Mouse (Mus musculus) neural tube, embryonic 11.5 days (tissue): ENCODE results near the gene Cdr2l. TPM values are rescaled to one million over a fixed set of nuclear protein-coding genes. Genes with fewer than 3 reads are reported as not detected.
A peak's percentile ranks its signal among the peaks of the same experiment; 100 is the strongest.

ENCODE experiments used
- ATAC-seq: fragments of 200-750 bp; cut with Nextera tagmentation; 2 replicates; pipeline ENCODE4 v1.8.0; 2017; ENCODE audit warnings: moderate number of reproducible peaks, mild to moderate bottlenecking, moderate TSS enrichment, moderate library complexity; ENCODE audit not compliant: insufficient read depth, low FRiP score, low TSS enrichment
- DNase-seq: peaks from one replicate; pipeline ENCODE4 v3.0.0-alpha.2; 2015; ENCODE audit warnings: low spot score
- H3K27ac ChIP-seq: fragments of 300-500 bp; sonication (generic); 2 replicates; pipeline ENCODE4 v1.5.1; 2014; ENCODE audit warnings: low read depth, mild to moderate bottlenecking, low read length
- H3K27me3 ChIP-seq: fragments of 300-500 bp; sonication (generic); 2 replicates; pipeline ENCODE4 v1.6.1; 2014; ENCODE audit warnings: mild to moderate bottlenecking, low read length, mixed read lengths; ENCODE audit not compliant: control insufficient read depth, insufficient read depth
- H3K36me3 ChIP-seq: fragments of 300-500 bp; sonication (generic); 2 replicates; pipeline ENCODE4 v1.6.1; 2014; ENCODE audit warnings: mild to moderate bottlenecking, low read length, moderate library complexity, mixed read lengths; ENCODE audit not compliant: control insufficient read depth, insufficient read depth
- H3K4me1 ChIP-seq: fragments of 300-500 bp; sonication (generic); 2 replicates; pipeline ENCODE4 v1.6.1; 2014; ENCODE audit warnings: low read length, mixed read lengths; ENCODE audit not compliant: control insufficient read depth, insufficient read depth
- H3K4me2 ChIP-seq: fragments of 300-500 bp; sonication (generic); 2 replicates; pipeline ENCODE4 v1.6.1; 2014; ENCODE audit warnings: low read depth, mild to moderate bottlenecking, moderate library complexity
- H3K4me3 ChIP-seq: fragments of 300-500 bp; sonication (generic); 2 replicates; pipeline ENCODE4 v1.5.1; 2014; ENCODE audit warnings: low read depth, low read length
- H3K9ac ChIP-seq: fragments of 300-500 bp; sonication (generic); 2 replicates; pipeline ENCODE4 v1.6.1; 2014; ENCODE audit warnings: mild to moderate bottlenecking, low read length
- H3K9me3 ChIP-seq: fragments of 300-500 bp; sonication (generic); 2 replicates; pipeline ENCODE4 v1.6.1; 2016; ENCODE audit warnings: low read length; ENCODE audit not compliant: control insufficient read depth
- WGBS: fragments of 180-500 bp; shearing (Covaris S2); extraction: QIAGEN DNeasy Blood & Tissue Kit; methylation state at CpG from one replicate; pipeline ENCODE4 v1.1.7; 2014; 5-methylcytosine and 5-hydroxymethylcytosine counted together
- polyA plus RNA-seq: library from polyadenylated mRNA; unstranded; fragments of >200 nt; fragmentation: Nextera tagmentation; extraction: Ambion mirVana; gene quantifications from 2 replicates; pipeline ENCODE4 v1.2.1, GENCODE M21; 2014

The Cdr2l gene
- polyA plus RNA-seq, 1 experiment from 2014 or later, result 18.1 TPM

DNA sequence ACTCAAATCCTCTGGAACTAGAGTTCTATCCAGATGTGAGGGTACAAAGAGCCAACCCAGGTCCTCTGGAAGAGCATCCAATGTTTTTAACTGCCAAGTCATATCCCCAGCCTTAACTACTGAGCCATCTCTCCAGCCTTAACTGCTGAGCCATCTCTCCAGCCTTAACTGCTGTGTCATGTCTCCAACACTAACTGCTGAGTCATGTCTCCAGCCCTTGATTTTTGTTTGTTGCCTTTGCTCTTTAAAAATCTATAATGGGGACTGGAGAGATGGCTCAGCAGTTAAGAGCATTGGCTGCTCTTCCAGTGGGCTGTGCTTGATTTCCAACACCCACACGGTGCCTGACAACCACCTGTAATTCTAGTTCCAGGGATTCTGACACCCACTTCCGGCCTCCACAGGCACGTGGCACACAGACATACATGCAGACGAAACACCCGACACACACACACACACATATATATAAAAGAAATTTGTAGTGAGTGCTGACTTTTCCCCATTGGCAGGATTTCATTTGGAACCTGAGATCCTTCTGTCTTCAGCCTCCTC lies 55.9 kb downstream of the Cdr2l start:
- Histone ChIP-seq H3K9ac (no peak overlapping the region), H3K27ac (no peak overlapping the region), H3K27me3 (no peaks in the 10 kb centered on the region), H3K36me3 (no peaks in the 10 kb centered on the region), H3K4me2 (no peak overlapping the region), H3K9me3 (no peaks in the 10 kb centered on the region), H3K4me1 (no peaks in the 10 kb centered on the region; the same call in 1 of the 2 replicates), H3K4me3 (no peak overlapping the region)
- 90% methylated on average over 5 of the region's 5 CpGs for WGBS
- ATAC-seq (no peak), DNase-seq (no peak)

GRCm38 (mm10) chr11:115439326-115439725 lies 57.6 kb downstream of the Cdr2l start:
- H3K9ac ChIP-seq, result no peak overlapping the region
- no peaks in the 10 kb centered on the region; the same call in 1 of the 2 replicates for H3K4me1 ChIP-seq
- no peak for DNase-seq
- no peaks in the 10 kb centered on the region for H3K27me3 ChIP-seq
- no peak overlapping the region for H3K4me2 ChIP-seq
- no peak overlapping the region for H3K27ac ChIP-seq
- H3K9me3 ChIP-seq, result no peaks in the 10 kb centered on the region
- no peaks in the 10 kb centered on the region for H3K36me3 ChIP-seq
- ATAC-seq, result no peak
- no peak overlapping the region for H3K4me3 ChIP-seq
- 90% methylated on average over 3 of the region's 3 CpGs for WGBS

DNA sequence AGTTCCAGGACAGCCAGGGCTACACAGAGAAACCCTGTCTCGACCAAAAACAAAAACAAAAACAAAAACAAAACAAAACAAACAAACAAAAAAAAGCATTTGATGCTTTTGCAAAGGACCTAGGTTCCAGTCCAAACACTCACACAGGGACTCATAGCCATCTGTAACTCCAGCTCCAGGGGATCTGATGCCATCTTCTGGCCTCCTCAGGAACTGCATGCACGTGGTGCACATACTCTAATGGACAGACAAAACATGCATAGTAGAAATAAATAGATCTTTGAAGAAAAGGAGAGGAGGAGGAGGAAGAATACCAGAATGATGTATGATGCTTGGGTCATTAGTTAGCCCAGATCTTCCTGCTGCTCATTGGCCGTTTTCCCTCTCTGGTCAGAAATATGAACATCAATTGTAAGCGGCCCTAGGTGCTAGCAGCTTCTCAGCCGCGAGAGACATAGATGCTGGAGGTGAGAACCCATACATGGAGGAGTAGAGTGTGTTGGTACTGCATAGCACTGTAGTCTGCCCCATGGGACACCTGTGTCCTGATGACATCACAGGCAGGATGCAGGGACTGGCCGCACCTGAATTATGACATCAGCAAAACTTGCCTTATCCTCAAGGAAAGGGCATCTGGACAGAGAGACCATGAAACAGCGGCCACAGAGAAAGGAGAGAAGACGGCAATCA lies 58.3 kb downstream of the Cdr2l start, which contains the start of gene Trim80:
Gene Trim80, plus strand, starts transcription at position 640 of the 690 bp plus-strand sequence.
- Histone ChIP-seq H3K9me3 (no peaks in the 10 kb centered on the region), H3K36me3 (no peaks in the 10 kb centered on the region), H3K27me3 (no peaks in the 10 kb centered on the region), H3K27ac (no peak within 1 kb of the TSS), H3K4me2 (no peak within 1 kb of the TSS), H3K4me1 (no peaks in the 10 kb centered on the region; the same call in 1 of the 2 replicates), H3K4me3 (no peak within 1 kb of the TSS), H3K9ac (peak within 1 kb of the TSS; percentile 7; the same call in 1 of the 2 replicates)
- DNase-seq, result no peak
- ATAC-seq, result no peak
- 93% methylated on average over 9 of the region's 9 CpGs for WGBS

DNA sequence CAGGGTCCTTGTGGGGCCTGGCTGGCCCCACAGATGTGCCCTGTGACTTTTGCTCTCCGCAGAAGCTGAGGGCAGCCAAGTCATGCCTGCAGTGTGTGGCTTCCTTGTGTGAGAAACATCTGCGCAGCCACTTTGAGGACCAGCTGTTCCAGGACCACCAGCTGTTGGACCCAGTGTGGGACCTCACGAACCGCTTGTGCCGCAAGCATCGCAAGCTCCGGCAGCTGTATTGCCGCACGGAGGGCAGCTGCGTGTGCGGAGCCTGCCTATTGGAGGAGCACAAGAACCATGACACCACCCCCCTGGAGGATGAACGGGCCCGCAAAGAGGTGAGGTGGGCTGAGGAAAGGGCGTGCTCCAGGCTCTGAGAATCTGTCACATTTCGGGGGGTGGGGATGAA lies 59.7 kb downstream of the Cdr2l start:
- no peaks in the 10 kb centered on the region for H3K4me1 ChIP-seq
- H3K36me3 ChIP-seq, result no peaks in the 10 kb centered on the region
- no peak overlapping the region for H3K27ac ChIP-seq
- WGBS, result 43% methylated on average over 15 of the region's 15 CpGs
- no peak overlapping the region for H3K4me2 ChIP-seq
- no peak overlapping the region for H3K4me3 ChIP-seq
- ATAC-seq, result no peak
- H3K9ac ChIP-seq, result peak overlapping the region; percentile 7; the same call in 1 of the 2 replicates
- H3K27me3 ChIP-seq, result no peaks in the 10 kb centered on the region
- DNase-seq, result peak; percentile 19
- no peaks in the 10 kb centered on the region for H3K9me3 ChIP-seq

Other genes starting within 250 kb of the Cdr2l start
- not detected in 2 replicates for gene Cd300lf, start 247.9 kb upstream of the Cdr2l start, polyA plus RNA-seq
- gene Slc9a3r1, start 218.6 kb upstream of the Cdr2l start, polyA plus RNA-seq, result 43.4 and 44.1 TPM in 2 replicates
- gene Tmem104, start 194.4 kb upstream of the Cdr2l start, polyA plus RNA-seq, result 8.8 and 11.0 TPM in 2 replicates
- gene Nat9, start 194.1 kb upstream of the Cdr2l start, polyA plus RNA-seq, result 20.3 and 20.8 TPM in 2 replicates
- gene Grin2c, start 114.7 kb upstream of the Cdr2l start, polyA plus RNA-seq, result 0.57 and 0.85 TPM in 2 replicates
- 14.0 and 15.1 TPM in 2 replicates for gene Fdxr, start 104.9 kb upstream of the Cdr2l start, polyA plus RNA-seq
- 0.18 and 0.24 TPM in 2 replicates for gene Fads6, start 84.3 kb upstream of the Cdr2l start, polyA plus RNA-seq
- not detected in 2 replicates for gene Otop2, start 74.8 kb upstream of the Cdr2l start, polyA plus RNA-seq
- gene Ush1g, start 59.9 kb upstream of the Cdr2l start, polyA plus RNA-seq, result 0.12 TPM in 1 of 2 replicates, not detected in the other
- gene Otop3, start 47.2 kb upstream of the Cdr2l start, polyA plus RNA-seq, result 0.35 and 0.37 TPM in 2 replicates
- gene Hid1, start 14.2 kb upstream of the Cdr2l start, polyA plus RNA-seq, result 13.1 and 16.1 TPM in 2 replicates
- gene Mrpl58, start 21.8 kb downstream of the Cdr2l start, polyA plus RNA-seq, result 221 and 230 TPM in 2 replicates
- gene Atp5h, start 38.0 kb downstream of the Cdr2l start, polyA plus RNA-seq, result 866 and 868 TPM in 2 replicates
- 22.0 and 25.7 TPM in 2 replicates for gene Kctd2, start 38.2 kb downstream of the Cdr2l start, polyA plus RNA-seq
- gene Trim80, start 58.6 kb downstream of the Cdr2l start, polyA plus RNA-seq, result 0.12 TPM in 1 of 2 replicates, not detected in the other
- gene Slc16a5, start 80.6 kb downstream of the Cdr2l start, polyA plus RNA-seq, result 0.11 and 0.22 TPM in 2 replicates
- 7.8 and 8.3 TPM in 2 replicates for gene Armc7, start 93.8 kb downstream of the Cdr2l start, polyA plus RNA-seq
- 76.0 and 77.0 TPM in 2 replicates for gene Nt5c, start 109.9 kb downstream of the Cdr2l start, polyA plus RNA-seq
- gene Jpt1, start 132.5 kb downstream of the Cdr2l start, polyA plus RNA-seq, result 870 and 877 TPM in 2 replicates
- gene Sumo2, start 154.4 kb downstream of the Cdr2l start, polyA plus RNA-seq, result 1,294 and 1,337 TPM in 2 replicates
- 174 and 187 TPM in 2 replicates for gene Nup85, start 182.5 kb downstream of the Cdr2l start, polyA plus RNA-seq
- 95.5 and 97.9 TPM in 2 replicates for gene Mrps7, start 222.0 kb downstream of the Cdr2l start, polyA plus RNA-seq
- 31.4 and 31.7 TPM in 2 replicates for gene Gga3, start 222.1 kb downstream of the Cdr2l start, polyA plus RNA-seq
- gene Mif4gd, start 231.1 kb downstream of the Cdr2l start, polyA plus RNA-seq, result 17.1 and 17.7 TPM in 2 replicates
- 23.0 and 25.4 TPM in 2 replicates for gene Slc25a19, start 246.4 kb downstream of the Cdr2l start, polyA plus RNA-seq